Mouse (Mus musculus) liver, adult 2 months (tissue): ENCODE data around the gene Mrc2. TPM values are rescaled to one million over a fixed set of nuclear protein-coding genes. Genes with fewer than 3 reads are reported as not detected.

Experiments
- DNase-seq: peaks from one replicate; pipeline ENCODE4 v3.0.0-alpha.2; 2011; ENCODE audit warnings: low read depth, low spot score; ENCODE audit errors: extremely low read depth
- H3K27ac ChIP-seq: fragments of 200-500 bp; replicated peaks from 2 replicates; pipeline ENCODE4 v1.5.1; 2012; ENCODE audit warnings: low read depth, mild to moderate bottlenecking, control low read depth, inconsistent platforms, low read length; ENCODE audit not compliant: insufficient read depth
- H3K27me3 ChIP-seq: fragments of 200-500 bp; 2 replicates; pipeline ENCODE4 v1.6.1; 2012; ENCODE audit warnings: mild to moderate bottlenecking, moderate library complexity, low read length, inconsistent platforms; ENCODE audit not compliant: control insufficient read depth, insufficient read depth
- H3K36me3 ChIP-seq: fragments of 200-500 bp; 2 replicates; pipeline ENCODE4 v1.6.1; 2012; ENCODE audit warnings: low read length, inconsistent platforms; ENCODE audit not compliant: control insufficient read depth, insufficient read depth
- H3K4me1 ChIP-seq: fragments of 200-500 bp; 2 replicates; pipeline ENCODE4 v1.6.1; 2011; ENCODE audit warnings: low read length; ENCODE audit not compliant: control insufficient read depth, insufficient read depth
- H3K4me3 ChIP-seq: fragments of 200-500 bp; 2 replicates; pipeline ENCODE4 v1.5.1; 2011; ENCODE audit warnings: low read depth, mild to moderate bottlenecking, control low read depth, low read length, moderate library complexity; ENCODE audit not compliant: insufficient read depth
- H3K79me2 ChIP-seq: fragments of 200-500 bp; 2 replicates; pipeline ENCODE4 v1.6.1; 2012; ENCODE audit warnings: inconsistent platforms, mild to moderate bottlenecking, low read length, moderate library complexity; ENCODE audit not compliant: control insufficient read depth, insufficient read depth
- H3K9ac ChIP-seq: fragments of 200-500 bp; 2 replicates; pipeline ENCODE4 v1.6.1; 2012; ENCODE audit warnings: low read depth, mild to moderate bottlenecking, control low read depth, inconsistent platforms, low read length
- CTCF ChIP-seq: fragments of 200-500 bp; IDR thresholded peaks from 2 replicates; pipeline ENCODE4 v1.5.1; 2011; ENCODE audit warnings: low read depth, low read length, control low read depth
- POLR2A ChIP-seq: fragments of 200-500 bp; IDR thresholded peaks from 2 replicates; pipeline ENCODE4 v1.6.1; 2011; ENCODE audit warnings: low read length, control low read depth; ENCODE audit not compliant: insufficient read depth; ENCODE audit errors: extremely low read depth
- WGBS: fragments of 180-500 bp; shearing (Covaris S2); methylation state at CpG from one replicate; pipeline ENCODE4 v1.1.7; 2018; 5-methylcytosine and 5-hydroxymethylcytosine counted together
- polyA plus RNA-seq: library from polyadenylated mRNA; depleted of rRNA; stranded (reverse); fragments of >200 nt; gene quantifications from 2 replicates; pipeline ENCODE4 v1.2.3, GENCODE M21; 2012
- total RNA-seq: library from RNA; depleted of rRNA; stranded (reverse); fragments of >200 nt; gene quantifications from 2 replicates; pipeline ENCODE4 v1.2.3, GENCODE M21; 2014

Gene Mrc2
- total and polyA plus RNA-seq, 2 experiments: 0.55 to 0.91 TPM

DNA sequence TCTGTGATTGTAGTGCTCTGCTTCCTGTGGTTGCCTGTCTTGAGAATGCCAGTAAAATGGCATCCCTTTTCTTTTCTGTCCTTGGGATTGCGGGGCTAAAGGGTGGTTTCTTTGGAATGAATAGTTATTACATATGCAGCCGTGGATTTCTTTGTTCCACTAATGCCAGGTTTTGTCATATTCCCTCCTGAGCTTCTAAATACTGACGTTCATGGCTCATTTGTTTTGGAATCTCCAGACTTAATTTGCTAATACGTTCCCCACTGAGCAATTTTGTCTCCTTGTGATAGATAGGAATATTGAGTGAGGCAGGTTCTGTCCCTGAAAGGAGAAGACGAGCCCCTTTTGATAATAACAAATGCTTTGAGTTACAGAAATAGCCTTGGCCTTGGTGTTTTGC, 31.3 kb upstream of the Mrc2 start:
- Histone ChIP-seq H3K9ac (no peak overlapping the region), H3K27me3 (no peaks in the 10 kb centered on the region), H3K79me2 (no peaks in the 10 kb centered on the region), H3K4me3 (no peak overlapping the region), H3K27ac (no peak overlapping the region), H3K36me3 (peaks cover 39% of the 10 kb centered on the region), H3K4me1 (no peaks in the 10 kb centered on the region)
- no peak for DNase-seq
- WGBS: 92% methylated on average over 5 of the region's 5 CpGs
- TF ChIP-seq CTCF (no peak), POLR2A (no peak)

DNA sequence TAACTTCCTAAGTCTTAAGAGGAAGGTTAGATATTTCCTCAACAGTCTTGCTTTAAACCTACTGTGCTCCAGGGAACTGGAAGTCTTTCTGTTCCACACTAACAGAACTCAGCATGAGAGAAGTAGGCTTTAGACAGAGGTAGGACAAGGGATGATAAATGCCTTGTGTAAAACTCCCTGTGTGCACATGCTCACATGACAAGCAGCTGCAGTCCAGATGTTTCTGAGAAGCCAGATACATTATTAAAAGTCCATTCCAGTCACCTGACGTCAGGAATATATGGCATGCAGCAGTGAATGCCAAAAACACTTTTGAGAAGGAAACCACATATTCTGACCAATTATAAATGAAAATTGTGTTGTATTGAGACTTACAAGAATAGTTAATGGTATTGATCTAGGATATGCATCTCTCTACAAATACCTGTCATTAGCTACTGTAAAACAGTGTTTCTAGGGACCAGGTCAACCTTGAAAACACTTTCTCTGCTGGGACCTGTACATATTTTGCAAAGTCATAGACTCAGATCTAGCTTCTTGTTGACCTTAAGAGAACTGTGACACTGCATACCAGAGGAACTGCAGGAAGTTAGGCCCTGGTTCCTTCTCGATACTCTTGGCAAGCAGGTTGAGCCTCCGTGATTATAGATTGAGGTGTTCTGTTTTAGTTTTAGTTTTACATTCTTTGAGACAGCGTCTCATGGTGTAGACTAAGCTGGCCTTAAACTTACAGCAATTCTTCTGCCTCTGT, 30.7 kb upstream of the Mrc2 start:
- no peak overlapping the region for H3K4me3 ChIP-seq

GRCm38 (mm10) chr11:105264506-105264905, 27.9 kb upstream of the Mrc2 start:
- no peak overlapping the region for H3K9ac ChIP-seq
- H3K36me3 ChIP-seq: peaks cover 45% of the 10 kb centered on the region
- H3K4me1 ChIP-seq: no peaks in the 10 kb centered on the region
- no peaks in the 10 kb centered on the region for H3K79me2 ChIP-seq
- DNase-seq: no peak
- H3K27ac ChIP-seq: no peak overlapping the region
- no peak overlapping the region for H3K4me3 ChIP-seq
- TF ChIP-seq POLR2A: no peak
- TF ChIP-seq CTCF: no peak
- no peaks in the 10 kb centered on the region for H3K27me3 ChIP-seq

More for the DNA sequence above, 30.7 kb upstream of the Mrc2 start:
- H3K4me1 ChIP-seq: no peaks in the 10 kb centered on the region
- WGBS: 86% methylated on average over 4 of the region's 4 CpGs
- peaks cover 35% of the 10 kb centered on the region for H3K36me3 ChIP-seq
- no peak overlapping the region for H3K9ac ChIP-seq
- no peaks in the 10 kb centered on the region for H3K27me3 ChIP-seq
- no peaks in the 10 kb centered on the region for H3K79me2 ChIP-seq
- H3K27ac ChIP-seq: no peak overlapping the region
- no peak for DNase-seq
- TF ChIP-seq POLR2A (no peak), CTCF (no peak)

- Histone ChIP-seq H3K4me1 (no peaks in the 10 kb centered on the region), H3K9ac (no peak overlapping the region), H3K27ac (no peak overlapping the region), H3K4me3 (no peak overlapping the region), H3K36me3 (peaks cover 45% of the 10 kb centered on the region), H3K79me2 (no peaks in the 10 kb centered on the region), H3K27me3 (no peaks in the 10 kb centered on the region)
- TF ChIP-seq CTCF: no peak
- TF ChIP-seq POLR2A: no peak
- no peak for DNase-seq
- 87% methylated on average over 3 of the region's 3 CpGs for WGBS
These were observed 27.5 kb upstream of the Mrc2 start for GRCm38 (mm10) chr11:105264988-105265387.

DNA sequence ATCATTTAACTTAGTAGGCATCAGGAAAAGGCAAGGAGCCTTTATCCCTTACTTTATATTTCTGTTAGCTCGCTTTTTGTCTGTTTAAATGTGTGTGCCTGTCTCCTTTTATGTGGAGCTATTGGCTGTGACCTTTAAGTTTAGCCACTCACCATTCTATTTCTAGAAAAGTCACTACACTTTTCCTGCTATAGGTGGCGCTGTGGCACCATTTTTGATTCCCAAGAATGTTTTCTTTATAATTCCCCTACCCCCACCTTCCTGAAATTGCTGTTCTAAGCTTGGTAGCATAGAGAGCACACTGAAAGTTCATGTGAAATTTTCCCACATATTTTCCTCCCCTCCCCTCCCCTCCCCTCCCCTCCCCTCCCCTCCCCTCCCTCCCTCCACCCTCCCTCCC, 22.3 kb upstream of the Mrc2 start:
- H3K4me1 ChIP-seq: no peaks in the 10 kb centered on the region
- TF ChIP-seq POLR2A (no peak), CTCF (no peak)
- no peak overlapping the region for H3K27ac ChIP-seq
- no peak overlapping the region for H3K9ac ChIP-seq
- no peak for DNase-seq
- no peaks in the 10 kb centered on the region for H3K27me3 ChIP-seq
- WGBS: 42% methylated on average over 2 of the region's 2 CpGs
- no peaks in the 10 kb centered on the region; the same call in 1 of the 2 replicates for H3K79me2 ChIP-seq
- peaks cover 47% of the 10 kb centered on the region for H3K36me3 ChIP-seq
- no peak overlapping the region for H3K4me3 ChIP-seq

GRCm38 (mm10) chr11:105280456-105280855, 12.0 kb upstream of the Mrc2 start:
- WGBS: 39% methylated on average over 6 of the region's 6 CpGs
- no peak overlapping the region for H3K27ac ChIP-seq
- TF ChIP-seq POLR2A: no peak
- TF ChIP-seq CTCF: no peak
- peak; percentile 70 for DNase-seq
- peaks cover 2% of the 10 kb centered on the region; the same call in 1 of the 2 replicates for H3K4me1 ChIP-seq
- H3K9ac ChIP-seq: no peak overlapping the region
- H3K36me3 ChIP-seq: peaks cover 73% of the 10 kb centered on the region
- H3K4me3 ChIP-seq: no peak overlapping the region
- H3K79me2 ChIP-seq: no peaks in the 10 kb centered on the region
- no peaks in the 10 kb centered on the region for H3K27me3 ChIP-seq
